11 mouse cellular contexts compared by ENCODE assay signal in the genomic region with DNA sequence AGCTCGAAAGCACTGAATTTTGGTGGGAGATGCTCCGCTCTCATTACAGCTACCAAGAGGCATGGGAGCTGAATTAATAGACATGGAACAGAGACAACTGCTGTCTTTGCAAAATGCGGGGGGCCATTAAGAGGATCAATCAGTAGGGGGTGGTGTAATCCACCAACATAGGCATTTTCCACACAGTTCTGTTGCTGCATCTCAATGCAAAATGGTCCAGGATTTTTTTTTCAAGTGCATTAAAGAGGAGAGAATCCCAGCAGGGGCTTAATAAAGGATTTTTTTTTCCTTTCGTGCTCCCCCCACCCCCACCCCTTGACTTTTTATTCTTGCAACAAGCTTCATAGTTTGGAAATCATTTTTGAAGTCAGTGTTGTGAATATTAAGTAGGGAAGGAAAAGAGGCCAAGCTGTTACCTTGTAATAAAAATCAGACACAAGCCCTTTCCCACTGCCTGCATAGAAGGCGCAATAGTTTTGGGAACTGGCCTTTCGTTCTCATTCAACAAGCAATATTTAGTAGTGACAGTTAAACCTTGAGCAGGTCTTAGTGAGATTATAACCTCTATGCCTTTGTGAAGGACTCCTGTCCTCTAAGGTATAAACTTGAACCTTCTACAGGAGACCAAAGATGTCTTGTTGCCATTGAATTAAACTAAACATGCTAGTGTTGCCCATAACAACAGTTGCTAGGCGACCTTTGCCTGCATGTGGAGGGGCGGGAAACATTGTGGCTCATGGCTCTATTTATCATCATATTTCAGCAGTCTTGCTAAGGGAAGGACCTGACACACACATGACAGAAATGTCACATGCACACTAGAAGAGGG.
A peak's percentile ranks its signal among the peaks of the same experiment; 100 is the strongest.
DNase-seq lines count a peak whose midpoint lies in the region; ATAC-seq and TF ChIP-seq lines count a peak whose summit lies in the region.
"Had no signal": no experiment of that assay in that cellular context is flagged by ENCODE, and none has a peak within 500 bp of the region (broad histone marks: within the 10 kb centered on the region; RNA-seq: fewer than 3 reads in every experiment).

No protein-coding gene starts in this region.

- no peak for ATAC-seq in embryonic facial prominence, embryonic 11.5 days (replicated peaks; ENCODE audit: insufficient number of reproducible peaks, low FRiP score, low TSS enrichment, low read depth)
- ATAC-seq in hindbrain, postnatal 0 days: peak; percentile 88
- peak; percentile 83 for ATAC-seq in midbrain, postnatal 0 days (ENCODE audit: low FRiP score)

- DNase-seq in brain, embryonic 18.5 days (ENCODE audit: low read depth, low spot score): peak; percentile 49
- DNase-seq in embryonic facial prominence, embryonic 11.5 days (ENCODE audit: low spot score): peak; percentile 50
- peak; percentile 76 for DNase-seq in hindbrain, postnatal 0 days (ENCODE audit: low spot score)
- peak; percentile 79 for DNase-seq in midbrain, postnatal 0 days (ENCODE audit: low spot score)
- DNase-seq in Muller cell, postnatal 12 days (ENCODE audit: inconsistent ontology term): no peak
- no peak for DNase-seq in urinary bladder, postnatal 4 days (ENCODE audit: low spot score in 2 of 2)
- DNase-seq in kidney, postnatal 14 days: no peak
- no peak for DNase-seq in liver

- no peaks in the 10 kb centered on the region for H3K36me3 ChIP-seq in embryonic facial prominence, embryonic 11.5 days (replicated peaks; ENCODE audit: control insufficient read depth, insufficient read depth, low read depth, low read length)
- H3K36me3 ChIP-seq in hindbrain, postnatal 0 days (ENCODE audit: insufficient read depth, low read length): no peaks in the 10 kb centered on the region
- no peaks in the 10 kb centered on the region for H3K36me3 ChIP-seq in midbrain, postnatal 0 days (ENCODE audit: insufficient read depth, low read length)
- H3K36me3 ChIP-seq: kidney, embryonic 15.5 days; lung, embryonic 15.5 days had no signal

- peak; percentile 28; the same call in 1 of the 2 replicates for TF ChIP-seq CTCF in hindbrain, postnatal 0 days (IDR thresholded peaks at IDR 0.05; ENCODE audit: low read depth)
- peak; percentile 56 for TF ChIP-seq CTCF in midbrain, postnatal 0 days (IDR thresholded peaks at IDR 0.05)

- WGBS in embryonic facial prominence, embryonic 11.5 days: 62% methylated on average over 8 of the region's 8 CpGs
- 23% methylated on average over 8 of the region's 8 CpGs for WGBS in hindbrain, postnatal 0 days
- WGBS in midbrain, postnatal 0 days: 19% methylated on average over 8 of the region's 8 CpGs

- no peak overlapping the region for H3K27ac ChIP-seq in embryonic facial prominence, embryonic 11.5 days (replicated peaks; ENCODE audit: low read depth, low read length)
- H3K27ac ChIP-seq in hindbrain, postnatal 0 days: peak overlapping the region; percentile 41; the same call in 1 of the 2 replicates
- H3K27ac ChIP-seq in midbrain, postnatal 0 days (ENCODE audit: low read depth, low read length): peak overlapping the region; percentile 13; the same call in 1 of the 2 replicates
- H3K27ac ChIP-seq: kidney, embryonic 15.5 days; lung, embryonic 15.5 days had no signal

- H3K4me2 ChIP-seq in embryonic facial prominence, embryonic 11.5 days (ENCODE audit: low read depth, low read length): no peak overlapping the region
- H3K4me2 ChIP-seq in hindbrain, postnatal 0 days (ENCODE audit: low read depth, low read length): no peak overlapping the region
- H3K4me2 ChIP-seq in midbrain, postnatal 0 days (ENCODE audit: low read depth, low read length, poor library complexity, severe bottlenecking): peak overlapping the region; percentile 13; the same call in 1 of the 2 replicates
- H3K4me2 ChIP-seq: kidney, embryonic 15.5 days; lung, embryonic 15.5 days had no signal

- no peaks in the 10 kb centered on the region for H3K9me3 ChIP-seq in embryonic facial prominence, embryonic 11.5 days (replicated peaks; ENCODE audit: control insufficient read depth, low read length)
- 0 out of 2 replicates have a peak, but pooled peaks cover 5% of the 10 kb centered on the region for H3K9me3 ChIP-seq in hindbrain, postnatal 0 days (ENCODE audit: low read length)
- no peaks in the 10 kb centered on the region for H3K9me3 ChIP-seq in midbrain, postnatal 0 days (ENCODE audit: low read length)
- H3K9me3 ChIP-seq: kidney, embryonic 15.5 days; lung, embryonic 15.5 days had no signal

- no peaks in the 10 kb centered on the region for H3K4me1 ChIP-seq in embryonic facial prominence, embryonic 11.5 days (ENCODE audit: control insufficient read depth, insufficient read depth, low read length)
- H3K4me1 ChIP-seq in hindbrain, postnatal 0 days (ENCODE audit: insufficient read depth, low read length): peaks cover 22% of the 10 kb centered on the region
- H3K4me1 ChIP-seq in midbrain, postnatal 0 days (ENCODE audit: insufficient read depth, low read length): peaks cover 13% of the 10 kb centered on the region
- H3K4me1 ChIP-seq: kidney, embryonic 15.5 days; lung, embryonic 15.5 days had no signal

- no peak overlapping the region for H3K9ac ChIP-seq in embryonic facial prominence, embryonic 11.5 days (replicated peaks; ENCODE audit: low read length)
- H3K9ac ChIP-seq in hindbrain, postnatal 0 days (replicated peaks; ENCODE audit: low read length): no peak overlapping the region
- H3K9ac ChIP-seq in midbrain, postnatal 0 days (replicated peaks; ENCODE audit: low read length, poor library complexity, severe bottlenecking): no peak overlapping the region
- H3K9ac ChIP-seq: kidney, embryonic 15.5 days; lung, embryonic 15.5 days had no signal

- no peaks in the 10 kb centered on the region for H3K27me3 ChIP-seq in embryonic facial prominence, embryonic 11.5 days (ENCODE audit: control insufficient read depth, insufficient read depth, low read length)
- no peaks in the 10 kb centered on the region for H3K27me3 ChIP-seq in hindbrain, postnatal 0 days (ENCODE audit: insufficient read depth, low read length)
- no peaks in the 10 kb centered on the region for H3K27me3 ChIP-seq in midbrain, postnatal 0 days (ENCODE audit: insufficient read depth, low read length)
- H3K27me3 ChIP-seq: kidney, embryonic 15.5 days; lung, embryonic 15.5 days had no signal

- no peak overlapping the region for H3K4me3 ChIP-seq in embryonic facial prominence, embryonic 11.5 days (ENCODE audit: low read depth, low read length)
- H3K4me3 ChIP-seq in hindbrain, postnatal 0 days (ENCODE audit: low read length): no peak overlapping the region
- H3K4me3 ChIP-seq in midbrain, postnatal 0 days (ENCODE audit: low read depth, low read length): no peak overlapping the region
- H3K4me3 ChIP-seq: erythroblast, embryonic 14.5 days; kidney, embryonic 15.5 days; lung, embryonic 15.5 days had no signal

Comparison
In these comparisons a context has a peak if more than half of its experiments do, and no peak if none do; other contexts are left out.
1. DNase-seq: peak in brain, embryonic 18.5 days (single experiment), embryonic facial prominence, embryonic 11.5 days (single experiment), hindbrain, postnatal 0 days (single experiment) and midbrain, postnatal 0 days (single experiment); none in Muller cell, postnatal 12 days (single experiment), urinary bladder, postnatal 4 days (0 of 2), kidney, postnatal 14 days (single experiment) and liver (single experiment).